Mouse (Mus musculus) spleen, postnatal 36 days (tissue): ENCODE results near the gene Phkb.
A peak's percentile ranks its signal among the peaks of the same experiment; 100 is the strongest.

Experiments
- DNase-seq, 2 experiments: peaks; one replicate each; pipeline ENCODE4 v3.0.0; 2022; ENCODE audit warnings: low spot score in 2 of 2, mixed read lengths in 1 of 2

The Phkb gene

GRCm38 (mm10) chr8:85944820-85945219, 104.1 kb downstream of the Phkb start:
- no peak for DNase-seq

- DNase-seq = no peak
These were observed 117.6 kb downstream of the Phkb start for GRCm38 (mm10) chr8:85958391-85958790.

DNA sequence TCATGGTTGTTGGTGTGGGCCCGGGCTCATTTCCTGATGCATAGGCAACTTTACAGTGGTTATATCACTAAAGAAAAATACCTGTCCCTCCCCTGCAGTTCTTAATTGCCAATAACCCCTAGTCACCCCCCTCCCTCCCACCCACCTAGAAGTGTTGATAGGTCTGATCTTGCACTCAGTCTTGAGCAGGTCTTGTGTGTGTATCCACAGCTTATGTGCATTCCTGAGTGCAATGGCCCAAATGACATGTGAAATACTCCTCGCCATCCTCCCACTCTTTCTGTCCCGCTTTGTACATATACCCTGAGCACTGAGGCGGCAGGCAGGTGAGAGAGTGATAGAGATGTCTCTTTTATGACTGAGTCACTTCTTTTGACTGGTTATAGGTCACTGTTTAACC, 119.1 kb downstream of the Phkb start:
- no peak for DNase-seq

DNA sequence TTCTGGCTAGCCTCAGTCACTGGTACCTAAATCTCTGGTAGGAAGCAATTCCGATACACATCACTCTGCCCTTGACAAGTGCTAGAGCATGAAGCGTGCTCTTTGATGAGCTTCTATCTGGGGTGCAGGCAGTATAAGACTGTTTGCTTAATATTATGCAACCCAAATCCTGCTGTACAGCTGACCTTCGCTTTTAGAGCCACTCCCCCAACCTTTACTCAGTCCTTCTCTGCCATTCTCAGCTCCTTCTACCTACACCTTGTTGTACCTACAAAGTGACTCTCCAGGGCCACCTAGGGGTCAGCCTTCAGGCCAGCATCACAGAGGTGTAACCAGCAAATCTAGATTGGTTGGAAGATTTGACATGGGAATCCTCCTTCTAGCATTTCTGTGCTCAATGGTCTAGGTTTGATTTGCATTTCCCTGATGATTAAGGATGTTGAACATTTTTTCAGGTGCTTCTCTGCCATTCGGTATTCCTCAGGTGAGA, 136.9 kb downstream of the Phkb start:
- no peak for DNase-seq

GRCm38 (mm10) chr8:85992911-85993310, 152.2 kb downstream of the Phkb start:
- no peak for DNase-seq

- no peak for DNase-seq
These were observed 152.9 kb downstream of the Phkb start for GRCm38 (mm10) chr8:85993661-85994060.

DNA sequence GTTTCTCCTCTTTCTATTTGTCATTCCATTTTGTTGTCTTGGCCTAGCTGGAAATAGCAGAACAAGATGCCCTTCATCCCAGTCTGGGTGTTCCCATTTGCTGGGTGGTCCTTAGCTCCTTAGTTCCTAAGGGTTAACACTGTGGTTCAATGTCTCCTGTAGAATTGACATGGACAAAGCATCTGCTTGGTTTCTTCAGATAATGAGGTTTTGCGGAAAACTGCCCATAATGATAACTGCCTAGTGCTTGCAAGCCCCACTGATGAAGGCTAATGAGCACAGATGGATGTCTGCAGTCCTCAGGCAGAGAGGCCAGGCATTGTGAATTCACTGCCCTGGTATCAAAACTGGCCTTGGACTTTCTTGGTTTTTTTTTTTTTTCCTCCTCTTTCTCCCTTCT, 155.2 kb downstream of the Phkb start:
- no peak for DNase-seq

GRCm38 (mm10) chr8:86006485-86006884, 165.7 kb downstream of the Phkb start:
- no peak for DNase-seq

DNA sequence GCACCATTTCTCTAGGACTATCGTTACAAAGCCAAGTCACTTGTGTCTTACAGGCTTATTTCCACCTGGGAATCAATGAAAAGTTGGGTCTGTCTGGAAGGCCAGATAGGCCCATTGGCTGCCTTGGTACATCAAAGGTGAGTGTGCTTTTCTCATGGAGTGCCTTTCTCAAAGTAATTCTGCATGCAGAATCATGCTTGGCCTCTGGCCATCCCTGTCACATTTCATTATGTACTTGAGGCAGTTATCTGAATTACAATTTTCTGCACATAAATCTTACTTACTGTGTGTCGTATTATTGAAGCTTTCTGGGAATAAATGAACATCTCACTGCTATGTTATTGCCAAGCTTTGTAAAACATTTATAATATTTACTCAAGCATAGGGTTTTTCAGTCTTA, 176.0 kb downstream of the Phkb start:
- DNase-seq = no peak

DNA sequence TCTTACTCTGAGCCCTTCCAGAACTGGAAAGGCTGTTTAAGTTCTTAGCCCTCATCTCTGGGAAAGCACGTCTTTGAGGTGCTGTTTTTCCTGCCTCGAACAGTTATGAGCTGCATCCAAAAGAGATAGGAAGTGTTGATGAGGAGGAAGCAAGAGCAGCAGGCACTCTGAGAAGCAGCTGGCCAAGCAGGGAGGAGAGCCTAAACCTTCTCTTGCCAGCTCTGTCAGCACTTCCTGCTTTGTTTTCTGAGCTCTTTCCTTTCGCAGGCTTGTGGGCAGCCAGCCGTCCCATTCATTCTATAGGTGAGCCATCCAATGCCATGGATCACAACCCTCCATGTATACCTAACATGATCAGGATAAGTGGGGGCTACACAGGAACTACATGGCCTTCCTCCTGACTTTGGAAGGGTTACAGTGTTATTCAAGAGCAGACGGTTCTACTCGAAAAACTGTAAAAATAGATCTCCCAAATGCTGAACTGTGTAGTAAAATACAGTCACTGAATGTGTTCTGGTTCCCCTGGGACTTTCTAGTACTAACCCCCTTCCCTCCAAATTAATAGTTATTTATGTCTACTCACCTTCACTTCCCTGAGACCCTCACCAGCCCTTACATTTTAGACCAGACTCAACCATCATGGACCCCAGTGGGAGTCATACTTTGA, 188.0 kb downstream of the Phkb start:
- no peak for DNase-seq

- no peak for DNase-seq
These were observed 188.7 kb downstream of the Phkb start for GRCm38 (mm10) chr8:86029451-86029850.

GRCm38 (mm10) chr8:86034662-86035365, 194.1 kb downstream of the Phkb start:
- no peak for DNase-seq

DNA sequence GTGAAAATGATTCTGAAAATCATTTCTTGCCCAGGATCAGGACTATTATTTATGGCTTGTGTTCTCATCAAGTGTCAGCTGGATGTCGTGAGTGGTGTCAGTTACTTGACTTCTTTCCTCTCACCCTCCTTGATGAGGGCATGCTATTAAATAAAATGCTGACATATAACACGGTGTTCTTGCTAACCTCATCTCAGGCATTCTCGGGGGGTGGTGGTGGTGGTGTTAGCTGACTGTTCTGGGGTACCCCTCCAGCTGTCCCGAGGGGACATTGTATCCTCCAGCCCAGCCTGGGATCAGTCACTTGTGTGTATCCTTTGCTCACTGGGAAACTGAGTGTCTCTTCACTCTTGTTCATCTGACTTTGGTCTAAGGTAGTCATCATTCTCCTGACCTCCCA, 194.6 kb downstream of the Phkb start:
- DNase-seq = no peak

- DNase-seq = no peak
These were observed 197.7 kb downstream of the Phkb start for GRCm38 (mm10) chr8:86038462-86038861.

- no peak for DNase-seq
These were observed 201.3 kb downstream of the Phkb start for GRCm38 (mm10) chr8:86042049-86042448.

- no peak for DNase-seq
These were observed 210.1 kb downstream of the Phkb start for GRCm38 (mm10) chr8:86050882-86051281.

DNA sequence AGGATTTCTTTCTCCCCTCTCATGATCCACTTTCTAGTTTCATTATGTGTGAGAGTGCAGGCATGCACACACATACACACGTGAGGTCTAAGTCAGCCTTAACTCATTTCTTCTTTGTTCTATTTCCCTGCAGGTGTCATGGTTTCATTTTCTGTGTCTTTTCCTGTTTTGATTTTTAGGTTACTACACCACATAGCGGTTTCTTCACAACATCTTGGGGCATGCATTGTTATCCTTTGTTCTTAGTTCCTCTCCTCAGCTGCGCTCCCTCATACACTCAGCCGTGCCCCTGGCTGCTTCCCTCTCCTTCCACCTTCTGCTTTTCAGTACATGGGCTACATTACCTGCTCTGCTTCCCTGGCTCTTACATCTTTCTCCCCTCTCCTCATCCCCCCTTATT, 211.2 kb downstream of the Phkb start:
- DNase-seq = no peak

GRCm38 (mm10) chr8:86058618-86059017, 217.9 kb downstream of the Phkb start:
- no peak for DNase-seq

DNA sequence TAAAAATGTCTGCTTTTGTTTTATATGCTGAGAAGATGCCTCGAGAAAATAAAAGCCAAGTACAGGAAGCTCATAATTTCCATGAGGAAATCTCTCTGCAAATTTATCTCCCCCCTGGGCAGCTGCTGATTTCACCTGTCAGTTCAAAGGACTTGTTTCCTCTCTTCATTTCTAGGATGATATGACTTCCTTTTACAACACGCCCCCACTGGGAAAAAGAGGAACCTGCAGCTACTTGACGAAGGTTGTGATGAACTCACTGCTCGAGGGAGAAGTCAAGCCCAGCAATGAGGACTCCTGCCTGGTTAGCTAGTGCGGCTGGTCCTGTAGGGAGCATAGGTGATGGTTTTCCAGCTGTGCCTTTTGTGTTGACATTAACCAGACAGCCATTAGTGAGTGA, 218.4 kb downstream of the Phkb start:
- peak; percentile 7 to 12 for DNase-seq

DNA sequence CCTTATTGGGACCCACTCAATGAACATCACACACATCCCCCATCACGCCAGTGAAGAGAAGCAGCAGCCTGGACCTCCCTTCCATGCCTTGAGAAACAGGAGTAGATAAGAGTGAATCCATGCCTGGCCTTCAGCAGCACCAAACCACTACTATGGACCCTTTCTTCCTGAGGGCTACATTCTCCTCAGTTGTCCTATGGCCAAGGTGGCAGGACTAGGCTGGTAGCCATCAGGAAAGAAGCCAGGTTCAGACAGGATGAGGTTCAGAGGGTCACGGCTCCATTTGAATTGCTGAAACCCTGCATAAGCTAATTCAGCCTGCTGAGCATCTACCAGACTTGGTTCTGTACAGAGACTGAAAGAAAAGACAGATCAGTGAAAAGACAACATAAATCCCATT, 222.7 kb downstream of the Phkb start:
- no peak for DNase-seq

DNA sequence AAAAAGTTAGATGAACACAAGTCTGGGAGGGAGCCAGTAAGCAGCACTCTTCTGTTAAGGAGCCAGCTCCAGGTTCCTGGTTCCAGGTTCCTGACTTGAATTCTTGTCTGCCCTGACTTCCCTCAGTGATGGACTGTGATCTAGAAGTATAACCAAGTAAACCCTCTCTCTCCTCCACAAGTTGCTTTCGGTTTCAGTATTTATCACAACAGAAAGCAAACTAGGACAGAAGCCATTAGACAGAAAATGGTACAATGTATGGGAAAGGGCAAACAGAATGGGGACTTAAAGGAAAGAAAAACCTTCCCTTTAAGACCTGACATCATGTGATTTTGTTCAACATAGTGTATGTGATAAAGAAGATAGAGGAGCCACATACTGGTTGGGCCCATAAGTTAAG, 238.7 kb downstream of the Phkb start:
- no peak for DNase-seq

DNA sequence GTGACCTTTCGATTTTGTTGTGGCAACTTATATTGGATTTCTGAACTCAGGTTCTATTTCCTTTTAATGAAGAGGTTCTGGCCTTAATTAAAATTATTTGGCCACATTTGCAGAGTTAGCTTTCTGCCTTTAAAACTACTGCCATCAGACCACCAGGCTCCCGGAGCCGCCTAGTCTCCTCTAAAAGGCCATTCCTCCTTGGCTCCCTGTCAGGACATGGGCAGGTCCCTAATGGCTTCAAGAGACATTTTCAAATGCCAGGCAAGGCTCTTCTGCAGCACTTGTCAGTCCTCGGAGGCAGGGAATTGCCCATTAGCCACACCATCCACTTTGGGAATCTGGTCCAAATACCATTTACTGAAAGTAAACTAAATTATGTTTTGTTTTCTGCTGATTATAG, 242.6 kb downstream of the Phkb start:
- DNase-seq = no peak

- DNase-seq = no peak
These were observed 246.0 kb downstream of the Phkb start for GRCm38 (mm10) chr8:86086791-86087190.
